Mouse (Mus musculus) heart, postnatal 0 days (tissue): ENCODE measurements around the gene Stmnd1. TPM values are rescaled to one million over a fixed set of nuclear protein-coding genes. Genes with fewer than 3 reads are reported as not detected.
"Not testable (repeated sequence)": the region's sequence is repeated elsewhere in the genome, so short reads cannot be mapped to it uniquely, and the experiment has no call there.

Experiments
- ATAC-seq: fragments of 200-750 bp; cut with Nextera tagmentation; 2 replicates; pipeline ENCODE4 v1.8.0; 2017; ENCODE audit warnings: low read depth, moderate number of reproducible peaks, moderate library complexity; ENCODE audit not compliant: insufficient read depth
- DNase-seq: peaks from one replicate; pipeline ENCODE4 v3.0.0-alpha.2; 2016; ENCODE audit warnings: low spot score
- H3K27ac ChIP-seq: fragments of 300-500 bp; sonication (generic); 2 replicates; pipeline ENCODE4 v1.5.1; 2014; ENCODE audit warnings: low read depth, mild to moderate bottlenecking
- H3K27me3 ChIP-seq: fragments of 300-500 bp; sonication (generic); 2 replicates; pipeline ENCODE4 v1.6.1; 2014; ENCODE audit warnings: low read length, mixed read lengths; ENCODE audit not compliant: control insufficient read depth, insufficient read depth
- H3K36me3 ChIP-seq: fragments of 300-500 bp; sonication (generic); replicated peaks from 2 replicates; pipeline ENCODE4 v1.6.1; 2014; ENCODE audit warnings: low read length, mixed read lengths; ENCODE audit not compliant: control insufficient read depth, insufficient read depth
- H3K4me1 ChIP-seq: fragments of 300-500 bp; sonication (generic); 2 replicates; pipeline ENCODE4 v1.6.1; 2014; ENCODE audit warnings: antibody characterized with exemption; ENCODE audit not compliant: control insufficient read depth, insufficient read depth
- H3K4me2 ChIP-seq: fragments of 300-500 bp; sonication (generic); 2 replicates; pipeline ENCODE4 v1.6.1; 2014; ENCODE audit warnings: low read depth, mild to moderate bottlenecking, low read length, moderate library complexity
- H3K4me3 ChIP-seq: fragments of 300-500 bp; sonication (generic); 2 replicates; pipeline ENCODE4 v1.5.1; 2014; ENCODE audit warnings: low read depth, low read length
- H3K9ac ChIP-seq: fragments of 300-500 bp; sonication (generic); replicated peaks from 2 replicates; pipeline ENCODE4 v1.6.1; 2014; ENCODE audit warnings: low read depth, low read length, mixed read lengths
- H3K9me3 ChIP-seq: fragments of 300-500 bp; sonication (generic); replicated peaks from 2 replicates; pipeline ENCODE4 v1.6.1; 2016; ENCODE audit warnings: low read length; ENCODE audit not compliant: control insufficient read depth
- CTCF ChIP-seq: IDR thresholded peaks from 2 replicates; pipeline ENCODE4 v1.5.1; 2016; ENCODE audit warnings: antibody characterized with exemption, control low read depth, low read depth
- EP300 ChIP-seq: IDR thresholded peaks from 2 replicates; pipeline ENCODE4 v1.6.1; 2016; ENCODE audit warnings: antibody characterized with exemption, low read depth
- WGBS: fragments of 180-500 bp; shearing (Covaris S2); extraction: QIAGEN DNeasy Blood & Tissue Kit; methylation state at CpG from one replicate; pipeline ENCODE4 v1.1.7; 2014; 5-methylcytosine and 5-hydroxymethylcytosine counted together
- polyA plus RNA-seq: library from polyadenylated mRNA; unstranded; fragments of >200 nt; fragmentation: Nextera tagmentation; extraction: Ambion mirVana; gene quantifications from 2 replicates; pipeline ENCODE4 v1.2.1, GENCODE M21; 2015
- total RNA-seq: library from RNA; depleted of rRNA; stranded (reverse); fragments of >200 nt; gene quantifications from 2 replicates; pipeline ENCODE4 v1.2.3, GENCODE M21; 2014; ENCODE audit warnings: low replicate concordance

The Stmnd1 gene
- total and polyA plus RNA-seq, 2 experiments from 2014 or later: 0.52 TPM; not detected in 1

- Histone ChIP-seq H3K27ac (no peak overlapping the region), H3K9ac (no peak overlapping the region), H3K36me3 (no peaks in the 10 kb centered on the region), H3K4me2 (no peak overlapping the region), H3K4me1 (no peaks in the 10 kb centered on the region), H3K27me3 (no peaks in the 10 kb centered on the region), H3K4me3 (no peak overlapping the region), H3K9me3 (peaks cover 5% of the 10 kb centered on the region)
- TF ChIP-seq CTCF: no peak
- no peak for TF ChIP-seq EP300
- 72% methylated on average over 7 of the region's 7 CpGs for WGBS
- ATAC-seq (no peak), DNase-seq (no peak)
Measured at GRCm38 (mm10) chr13:46315165-46315564, 41.6 kb downstream of the Stmnd1 start.

DNA sequence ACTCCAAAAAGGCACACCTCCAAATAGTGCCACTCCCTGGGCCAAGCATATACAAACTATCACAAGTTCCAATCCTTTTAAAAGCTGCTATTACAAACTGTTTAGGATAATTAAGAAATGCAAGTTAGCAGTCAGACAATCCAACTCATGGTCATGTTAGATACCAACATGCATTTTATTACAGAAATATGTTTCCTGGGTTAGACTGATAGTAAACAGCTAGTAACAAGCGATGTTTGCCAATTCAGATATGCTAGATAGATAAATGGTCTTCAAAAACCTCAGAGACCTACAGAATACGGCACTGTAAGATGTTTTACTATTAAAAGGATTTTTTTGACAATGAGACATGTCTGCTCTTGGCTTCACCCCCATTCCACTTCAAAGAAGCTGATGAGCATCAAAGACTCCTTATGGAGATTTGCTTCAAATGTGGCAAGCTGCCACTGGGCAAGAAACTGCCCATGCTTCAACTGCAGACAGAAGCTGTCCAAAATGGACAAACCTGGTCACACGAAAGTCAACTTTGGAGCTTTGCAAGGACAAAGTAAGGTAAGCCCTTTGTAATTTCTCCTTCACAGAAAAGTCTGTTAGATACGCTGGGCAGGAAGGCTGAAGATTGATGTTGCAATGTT lies 52.9 kb downstream of the Stmnd1 start:
- 77% methylated on average over 4 of the region's 4 CpGs for WGBS
- ATAC-seq: no peak
- H3K36me3 ChIP-seq: no peaks in the 10 kb centered on the region
- TF ChIP-seq EP300: no peak
- TF ChIP-seq CTCF: no peak
- no peaks in the 10 kb centered on the region for H3K4me1 ChIP-seq
- no peak overlapping the region for H3K9ac ChIP-seq
- H3K27me3 ChIP-seq: no peaks in the 10 kb centered on the region
- DNase-seq: no peak
- H3K4me2 ChIP-seq: no peak overlapping the region
- no peak overlapping the region for H3K4me3 ChIP-seq
- H3K9me3 ChIP-seq: peaks cover 6% of the 10 kb centered on the region
- H3K27ac ChIP-seq: no peak overlapping the region

GRCm38 (mm10) chr13:46335020-46335419 lies 61.5 kb downstream of the Stmnd1 start:
- no peak for TF ChIP-seq CTCF
- TF ChIP-seq EP300: no peak
- Histone ChIP-seq H3K4me2 (no peak overlapping the region), H3K4me1 (no peaks in the 10 kb centered on the region), H3K4me3 (no peak overlapping the region), H3K27ac (no peak overlapping the region), H3K27me3 (no peaks in the 10 kb centered on the region), H3K36me3 (no peaks in the 10 kb centered on the region), H3K9ac (no peak overlapping the region), H3K9me3 (peaks cover 8% of the 10 kb centered on the region; the same call in 1 of the 2 replicates)
- no peak for ATAC-seq
- no peak for DNase-seq
- 74% methylated on average over 6 of the region's 6 CpGs for WGBS

DNA sequence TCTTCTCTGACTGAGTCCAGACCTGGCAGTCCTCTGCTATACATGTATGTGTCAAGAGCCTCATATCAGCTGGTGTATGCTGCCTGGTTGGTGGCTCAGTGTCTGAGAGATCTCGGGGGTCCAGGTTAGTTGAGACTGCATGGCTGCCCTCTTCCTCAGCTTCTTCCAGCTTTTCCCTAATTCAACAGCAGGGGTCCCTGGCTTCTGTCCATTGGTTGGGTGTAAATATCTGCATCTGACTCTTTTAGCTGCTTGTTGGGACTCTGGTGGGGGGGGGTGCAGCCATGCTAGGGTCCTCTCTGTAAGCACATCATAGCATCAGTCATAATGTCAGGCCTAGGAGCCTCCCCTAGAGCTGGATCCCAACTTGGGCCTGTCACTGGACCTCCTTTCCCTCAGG lies 62.8 kb downstream of the Stmnd1 start:
- H3K9me3 ChIP-seq, H3K36me3 ChIP-seq, H3K4me2 ChIP-seq, H3K4me3 ChIP-seq, H3K9ac ChIP-seq, H3K27me3 ChIP-seq, DNase-seq, H3K27ac ChIP-seq, H3K4me1 ChIP-seq, ATAC-seq: not testable (repeated sequence)
- 75% methylated on average over 1 of the region's 1 CpGs for WGBS

GRCm38 (mm10) chr13:46337791-46338190 lies 64.3 kb downstream of the Stmnd1 start:
- no peak for DNase-seq
- Histone ChIP-seq H3K4me1 (no peaks in the 10 kb centered on the region), H3K9me3 (peaks cover 1% of the 10 kb centered on the region; the same call in 1 of the 2 replicates), H3K9ac (no peak overlapping the region), H3K27ac (no peak overlapping the region), H3K27me3 (no peaks in the 10 kb centered on the region), H3K4me2 (no peak overlapping the region), H3K36me3 (no peaks in the 10 kb centered on the region), H3K4me3 (no peak overlapping the region)
- TF ChIP-seq CTCF (no peak), EP300 (no peak)
- ATAC-seq: no peak
- WGBS: 65% methylated on average over 2 of the region's 2 CpGs

DNA sequence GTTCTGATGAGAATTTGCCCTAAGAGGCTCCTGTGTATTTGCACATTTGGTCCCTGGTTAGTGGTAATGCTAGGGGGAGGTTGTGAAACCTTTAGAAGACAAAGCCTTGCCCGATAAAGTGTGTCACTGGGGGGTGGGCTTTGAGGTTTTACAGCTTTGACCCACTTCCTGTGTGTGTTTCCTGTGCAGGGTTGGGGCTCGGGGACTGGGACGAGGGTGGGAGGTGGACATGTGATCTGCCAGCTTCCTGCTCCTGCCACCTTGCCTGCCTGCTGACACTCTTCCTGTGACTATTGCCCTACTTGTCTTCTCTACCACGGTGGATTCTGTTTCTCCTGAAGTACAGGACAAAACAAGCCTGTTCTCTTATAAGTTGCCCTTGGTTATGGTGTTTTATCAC lies 66.4 kb downstream of the Stmnd1 start:
- Histone ChIP-seq H3K4me2 (no peak overlapping the region; the same call in 1 of the 2 replicates), H3K27ac (no peak overlapping the region; the same call in 1 of the 2 replicates), H3K9ac (no peak overlapping the region), H3K27me3 (no peaks in the 10 kb centered on the region), H3K4me3 (no peak overlapping the region), H3K9me3 (no peaks in the 10 kb centered on the region), H3K36me3 (no peaks in the 10 kb centered on the region), H3K4me1 (no peaks in the 10 kb centered on the region)
- 45% methylated on average over 4 of the region's 4 CpGs for WGBS
- TF ChIP-seq EP300 (no peak), CTCF (no peak)
- no peak for DNase-seq
- no peak for ATAC-seq
